Mouse (Mus musculus): ENCODE data around the gene Patz1. TPM values are rescaled to one million over a fixed set of nuclear protein-coding genes. Genes with fewer than 3 reads are reported as not detected.

The Patz1 gene
- polyA plus RNA-seq, 1 experiment from 2014 or later: 61.7 TPM

GRCm38 (mm10) chr11:3311586-3312347 is 23.1 kb downstream of the Patz1 start:
- ATAC-seq: no peak
- 84% methylated on average over 10 of the region's 10 CpGs for WGBS
- no peak overlapping the region for H3K9ac ChIP-seq (ENCODE audit: low read length)
- DNase-seq (ENCODE audit: low spot score): no peak
- H3K27ac ChIP-seq (ENCODE audit: low read depth, low read length): no peak overlapping the region
- peaks cover 66% of the 10 kb centered on the region for H3K36me3 ChIP-seq (ENCODE audit: control insufficient read depth, insufficient read depth, low read length)
- no peaks in the 10 kb centered on the region for H3K9me3 ChIP-seq (replicated peaks; ENCODE audit: control insufficient read depth, low read length)
- H3K27me3 ChIP-seq (replicated peaks; ENCODE audit: control insufficient read depth, insufficient read depth, low read length): no peaks in the 10 kb centered on the region
- H3K4me1 ChIP-seq (ENCODE audit: control insufficient read depth, insufficient read depth, low read length): no peaks in the 10 kb centered on the region
- H3K4me3 ChIP-seq (ENCODE audit: low read depth, low read length): no peak overlapping the region
- no peak overlapping the region for H3K4me2 ChIP-seq (ENCODE audit: low read length)

GRCm38 (mm10) chr11:3313294-3313693 is 24.6 kb downstream of the Patz1 start:
- Histone ChIP-seq H3K9ac (ENCODE audit: low read length) (no peak overlapping the region), H3K4me2 (ENCODE audit: low read length) (no peak overlapping the region), H3K4me3 (ENCODE audit: low read depth, low read length) (no peak overlapping the region), H3K4me1 (ENCODE audit: control insufficient read depth, insufficient read depth, low read length) (no peaks in the 10 kb centered on the region), H3K9me3 (replicated peaks; ENCODE audit: control insufficient read depth, low read length) (no peaks in the 10 kb centered on the region), H3K27me3 (replicated peaks; ENCODE audit: control insufficient read depth, insufficient read depth, low read length) (no peaks in the 10 kb centered on the region), H3K36me3 (ENCODE audit: control insufficient read depth, insufficient read depth, low read length) (peaks cover 55% of the 10 kb centered on the region), H3K27ac (ENCODE audit: low read depth, low read length) (no peak overlapping the region)
- DNase-seq (ENCODE audit: low spot score) (no peak), ATAC-seq (no peak)
- 89% methylated on average over 1 of the region's 1 CpGs for WGBS

DNA sequence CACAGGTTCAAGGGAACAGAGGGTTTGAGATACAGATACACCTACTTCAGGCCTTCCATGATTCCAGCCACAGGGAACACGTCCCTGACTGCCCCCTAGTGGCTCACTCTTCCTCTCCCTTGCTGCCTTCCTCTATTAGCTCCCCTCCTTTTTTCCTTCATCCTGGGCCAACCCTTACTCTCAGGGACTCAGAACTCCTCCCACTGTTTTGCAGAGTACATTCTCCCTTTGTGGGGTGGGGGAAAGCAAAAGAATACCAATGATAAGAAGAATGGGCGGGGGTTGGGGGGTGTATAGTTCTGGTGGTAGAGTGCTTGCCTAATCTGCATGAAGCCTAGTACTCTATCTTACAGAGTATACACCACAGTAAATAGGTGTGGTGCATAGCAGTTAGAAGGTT is 25.5 kb downstream of the Patz1 start:
- peaks cover 46% of the 10 kb centered on the region for H3K36me3 ChIP-seq (ENCODE audit: control insufficient read depth, insufficient read depth, low read length)
- 23% methylated on average over 2 of the region's 2 CpGs for WGBS

GRCm38 (mm10) chr11:3318286-3318685 is 29.6 kb downstream of the Patz1 start:
- Histone ChIP-seq H3K9me3 (replicated peaks; ENCODE audit: control insufficient read depth, low read length) (no peaks in the 10 kb centered on the region), H3K4me2 (ENCODE audit: low read length) (no peak overlapping the region), H3K27ac (ENCODE audit: low read depth, low read length) (no peak overlapping the region), H3K36me3 (ENCODE audit: control insufficient read depth, insufficient read depth, low read length) (peaks cover 12% of the 10 kb centered on the region), H3K9ac (ENCODE audit: low read length) (no peak overlapping the region), H3K4me1 (ENCODE audit: control insufficient read depth, insufficient read depth, low read length) (no peaks in the 10 kb centered on the region), H3K4me3 (ENCODE audit: low read depth, low read length) (no peak overlapping the region), H3K27me3 (replicated peaks; ENCODE audit: control insufficient read depth, insufficient read depth, low read length) (no peaks in the 10 kb centered on the region)
- DNase-seq (ENCODE audit: low spot score) (no peak), ATAC-seq (no peak)
- WGBS: 91% methylated on average over 3 of the region's 3 CpGs

More for the DNA sequence above, 25.5 kb downstream of the Patz1 start:
- Histone ChIP-seq H3K4me2 (ENCODE audit: low read length) (no peak overlapping the region), H3K4me3 (ENCODE audit: low read depth, low read length) (no peak overlapping the region), H3K27ac (ENCODE audit: low read depth, low read length) (no peak overlapping the region), H3K9me3 (replicated peaks; ENCODE audit: control insufficient read depth, low read length) (no peaks in the 10 kb centered on the region), H3K4me1 (ENCODE audit: control insufficient read depth, insufficient read depth, low read length) (no peaks in the 10 kb centered on the region), H3K27me3 (replicated peaks; ENCODE audit: control insufficient read depth, insufficient read depth, low read length) (no peaks in the 10 kb centered on the region), H3K9ac (ENCODE audit: low read length) (no peak overlapping the region)
- DNase-seq (ENCODE audit: low spot score) (peak; percentile 66), ATAC-seq (peak; percentile 78)

DNA sequence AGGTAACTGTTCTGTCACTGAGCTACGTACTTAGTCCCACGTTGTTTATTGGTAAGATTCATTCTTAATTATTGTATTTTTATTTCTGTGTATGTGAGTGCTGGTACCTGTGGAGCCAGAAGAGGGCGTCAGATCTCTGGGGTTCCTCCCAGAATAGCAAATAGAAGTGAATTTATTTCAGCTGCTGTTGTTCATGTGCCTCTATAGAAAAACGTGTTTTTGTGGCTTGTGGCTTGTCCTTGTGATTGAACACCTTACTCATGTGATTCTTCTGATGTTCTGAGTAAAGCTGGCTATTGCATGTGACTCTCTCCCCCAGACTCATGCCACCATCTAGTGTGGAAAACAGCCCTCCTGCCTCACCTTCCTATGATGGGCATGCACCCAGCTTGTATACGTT is 39.6 kb downstream of the Patz1 start:
- Histone ChIP-seq H3K9me3 (replicated peaks; ENCODE audit: control insufficient read depth, low read length) (no peaks in the 10 kb centered on the region), H3K27me3 (replicated peaks; ENCODE audit: control insufficient read depth, insufficient read depth, low read length) (no peaks in the 10 kb centered on the region), H3K4me2 (ENCODE audit: low read length) (no peak overlapping the region), H3K4me3 (ENCODE audit: low read depth, low read length) (no peak overlapping the region), H3K4me1 (ENCODE audit: control insufficient read depth, insufficient read depth, low read length) (peaks cover 7% of the 10 kb centered on the region; the same call in 1 of the 2 replicates), H3K36me3 (ENCODE audit: control insufficient read depth, insufficient read depth, low read length) (peaks cover 4% of the 10 kb centered on the region), H3K9ac (ENCODE audit: low read length) (no peak overlapping the region), H3K27ac (ENCODE audit: low read depth, low read length) (no peak overlapping the region)
- ATAC-seq (no peak), DNase-seq (ENCODE audit: low spot score) (no peak)
- 80% methylated on average over 5 of the region's 5 CpGs for WGBS

- H3K4me3 ChIP-seq (ENCODE audit: low read depth, low read length): no peak overlapping the region
- no peak overlapping the region for H3K27ac ChIP-seq (ENCODE audit: low read depth, low read length)
- 77% methylated on average over 11 of the region's 11 CpGs for WGBS
- no peaks in the 10 kb centered on the region for H3K27me3 ChIP-seq (replicated peaks; ENCODE audit: control insufficient read depth, insufficient read depth, low read length)
- DNase-seq (ENCODE audit: low spot score): no peak
- ATAC-seq: no peak
- H3K4me1 ChIP-seq (ENCODE audit: control insufficient read depth, insufficient read depth, low read length): peaks cover 7% of the 10 kb centered on the region; the same call in 1 of the 2 replicates
- H3K36me3 ChIP-seq (ENCODE audit: control insufficient read depth, insufficient read depth, low read length): peaks cover 8% of the 10 kb centered on the region; the same call in 1 of the 2 replicates
- H3K9me3 ChIP-seq (replicated peaks; ENCODE audit: control insufficient read depth, low read length): no peaks in the 10 kb centered on the region
- no peak overlapping the region for H3K9ac ChIP-seq (ENCODE audit: low read length)
- no peak overlapping the region for H3K4me2 ChIP-seq (ENCODE audit: low read length)
Measured at GRCm38 (mm10) chr11:3328806-3329775, 40.4 kb downstream of the Patz1 start.

- H3K9ac ChIP-seq (ENCODE audit: low read length): peak within 1 kb of the TSS; percentile 63
- no peaks in the 10 kb centered on the region for H3K27me3 ChIP-seq (replicated peaks; ENCODE audit: control insufficient read depth, insufficient read depth, low read length)
- peaks cover 7% of the 10 kb centered on the region; the same call in 1 of the 2 replicates for H3K4me1 ChIP-seq (ENCODE audit: control insufficient read depth, insufficient read depth, low read length)
- no peak for DNase-seq (ENCODE audit: low spot score)
- H3K27ac ChIP-seq (ENCODE audit: low read depth, low read length): peak within 1 kb of the TSS; percentile 15; the same call in 1 of the 2 replicates
- ATAC-seq: no peak
- H3K36me3 ChIP-seq (ENCODE audit: control insufficient read depth, insufficient read depth, low read length): peaks cover 10% of the 10 kb centered on the region; the same call in 1 of the 2 replicates
- no peaks in the 10 kb centered on the region for H3K9me3 ChIP-seq (replicated peaks; ENCODE audit: control insufficient read depth, low read length)
- peak within 1 kb of the TSS; percentile 56 for H3K4me3 ChIP-seq (ENCODE audit: low read depth, low read length)
- H3K4me2 ChIP-seq (ENCODE audit: low read length): peak within 1 kb of the TSS; percentile 100
Measured at GRCm38 (mm10) chr11:3329891-3330451, 41.3 kb downstream of the Patz1 start, which contains the start of gene Pik3ip1. Gene Pik3ip1 (plus strand): TSS chr11:3330401.

- H3K27ac ChIP-seq (ENCODE audit: low read depth, low read length): peak overlapping the region; percentile 15; the same call in 1 of the 2 replicates
- H3K4me2 ChIP-seq (ENCODE audit: low read length): peak overlapping the region; percentile 100
- DNase-seq (ENCODE audit: low spot score) (peak; percentile 95), ATAC-seq (peak; percentile 33; the same call in 1 of the 2 replicates)
- H3K9ac ChIP-seq (ENCODE audit: low read length): peak overlapping the region; percentile 63
- peaks cover 7% of the 10 kb centered on the region; the same call in 1 of the 2 replicates for H3K4me1 ChIP-seq (ENCODE audit: control insufficient read depth, insufficient read depth, low read length)
- peak overlapping the region; percentile 56 for H3K4me3 ChIP-seq (ENCODE audit: low read depth, low read length)
- WGBS: 2% methylated on average over 9 of the region's 9 CpGs
- no peaks in the 10 kb centered on the region for H3K27me3 ChIP-seq (replicated peaks; ENCODE audit: control insufficient read depth, insufficient read depth, low read length)
- no peaks in the 10 kb centered on the region for H3K9me3 ChIP-seq (replicated peaks; ENCODE audit: control insufficient read depth, low read length)
- peaks cover 10% of the 10 kb centered on the region; the same call in 1 of the 2 replicates for H3K36me3 ChIP-seq (ENCODE audit: control insufficient read depth, insufficient read depth, low read length)
Measured at GRCm38 (mm10) chr11:3330566-3330965, 41.9 kb downstream of the Patz1 start.

Measured in forebrain, embryonic 14.5 days (tissue).